Mouse (Mus musculus) ZHBTc4 (cell line): Measurements from ENCODE around the gene Slc24a4.
"Not testable (repeated sequence)": the region's sequence is repeated elsewhere in the genome, so short reads cannot be mapped to it uniquely, and the experiment has no call there.

ENCODE experiments used
- DNase-seq: peaks from one replicate; pipeline ENCODE4 v3.0.0-alpha.2; 2011; ENCODE audit warnings: low read depth, low spot score

The Slc24a4 gene

GRCm38 (mm10) chr12:102166691-102167261 is 38.2 kb downstream of the Slc24a4 start:
- no peak for DNase-seq

- DNase-seq: no peak
Observed at GRCm38 (mm10) chr12:102167302-102167701, 38.8 kb downstream of the Slc24a4 start.

GRCm38 (mm10) chr12:102172746-102173145 is 44.2 kb downstream of the Slc24a4 start:
- no peak for DNase-seq

GRCm38 (mm10) chr12:102173345-102173744 is 44.8 kb downstream of the Slc24a4 start:
- no peak for DNase-seq

GRCm38 (mm10) chr12:102180371-102181074 is 52.0 kb downstream of the Slc24a4 start:
- no peak for DNase-seq

- peak; percentile 62 for DNase-seq
Observed at GRCm38 (mm10) chr12:102181799-102182357, 53.3 kb downstream of the Slc24a4 start.

GRCm38 (mm10) chr12:102182621-102183020 is 54.1 kb downstream of the Slc24a4 start:
- no peak for DNase-seq

- DNase-seq: no peak
Observed at GRCm38 (mm10) chr12:102183201-102183600, 54.7 kb downstream of the Slc24a4 start.

- no peak for DNase-seq
Observed at GRCm38 (mm10) chr12:102190820-102191219, 62.3 kb downstream of the Slc24a4 start.

- DNase-seq: no peak
Observed at GRCm38 (mm10) chr12:102201516-102201915, 73.0 kb downstream of the Slc24a4 start.

- no peak for DNase-seq
Observed at GRCm38 (mm10) chr12:102202901-102203300, 74.4 kb downstream of the Slc24a4 start.

GRCm38 (mm10) chr12:102206471-102206870 is 77.9 kb downstream of the Slc24a4 start:
- no peak for DNase-seq

GRCm38 (mm10) chr12:102207245-102207644 is 78.7 kb downstream of the Slc24a4 start:
- DNase-seq: no peak

- no peak for DNase-seq
Observed at GRCm38 (mm10) chr12:102210801-102211200, 82.3 kb downstream of the Slc24a4 start.

GRCm38 (mm10) chr12:102223404-102223803 is 94.9 kb downstream of the Slc24a4 start:
- no peak for DNase-seq

- not testable (repeated sequence) for DNase-seq
Observed at GRCm38 (mm10) chr12:102224112-102224511, 95.6 kb downstream of the Slc24a4 start.

- no peak for DNase-seq
Observed at GRCm38 (mm10) chr12:102225165-102225564, 96.6 kb downstream of the Slc24a4 start.

- DNase-seq: no peak
Observed at GRCm38 (mm10) chr12:102235551-102235950, 107.0 kb downstream of the Slc24a4 start.

GRCm38 (mm10) chr12:102236317-102236716 is 107.8 kb downstream of the Slc24a4 start:
- no peak for DNase-seq

GRCm38 (mm10) chr12:102242076-102242722 is 113.7 kb downstream of the Slc24a4 start:
- peak; percentile 30 for DNase-seq

- peak; percentile 14 for DNase-seq
Observed at GRCm38 (mm10) chr12:102243915-102244314, 115.4 kb downstream of the Slc24a4 start.

- no peak for DNase-seq
Observed at GRCm38 (mm10) chr12:102246226-102246625, 117.7 kb downstream of the Slc24a4 start.
